Mouse (Mus musculus): ENCODE results near the gene Eng.

DNA sequence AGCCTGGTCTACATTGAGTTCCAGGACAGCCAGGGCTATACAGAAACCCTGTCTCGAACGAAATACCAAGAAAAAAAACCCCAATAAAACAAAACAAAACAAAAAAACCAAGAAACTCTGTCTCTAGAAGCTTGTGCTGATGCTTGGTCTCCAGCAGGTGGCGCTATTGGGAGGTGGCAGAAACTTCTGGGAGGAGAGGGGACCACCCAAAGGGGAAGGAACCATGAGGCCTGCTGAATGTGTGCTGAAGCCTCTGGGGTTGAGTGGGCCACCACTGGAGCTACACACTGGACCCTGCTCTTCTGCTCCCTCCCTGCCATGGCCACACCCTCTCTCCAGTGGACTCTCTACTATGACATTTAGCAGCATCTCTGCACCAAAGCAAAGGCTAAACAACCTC, 62.2 kb downstream of the Eng start:
- TF ChIP-seq POLR2A (IDR thresholded peaks at IDR 0.05; ENCODE audit: control insufficient read depth, low read depth, low read length) (no peak), CTCF (IDR thresholded peaks at IDR 0.05; ENCODE audit: control insufficient read depth, insufficient read depth, insufficient replicate concordance, low read depth, low read length) (peak; percentile 67; the same call in 1 of the 2 replicates)
